Mouse (Mus musculus): ENCODE measurements at regions not wholly inside any gene's neighbourhood (a gene's known extent, or its start where the extent isn't known, plus 50 kb on each side); places are given as distances from the start of the nearest gene placed in this dataset.

DNA sequence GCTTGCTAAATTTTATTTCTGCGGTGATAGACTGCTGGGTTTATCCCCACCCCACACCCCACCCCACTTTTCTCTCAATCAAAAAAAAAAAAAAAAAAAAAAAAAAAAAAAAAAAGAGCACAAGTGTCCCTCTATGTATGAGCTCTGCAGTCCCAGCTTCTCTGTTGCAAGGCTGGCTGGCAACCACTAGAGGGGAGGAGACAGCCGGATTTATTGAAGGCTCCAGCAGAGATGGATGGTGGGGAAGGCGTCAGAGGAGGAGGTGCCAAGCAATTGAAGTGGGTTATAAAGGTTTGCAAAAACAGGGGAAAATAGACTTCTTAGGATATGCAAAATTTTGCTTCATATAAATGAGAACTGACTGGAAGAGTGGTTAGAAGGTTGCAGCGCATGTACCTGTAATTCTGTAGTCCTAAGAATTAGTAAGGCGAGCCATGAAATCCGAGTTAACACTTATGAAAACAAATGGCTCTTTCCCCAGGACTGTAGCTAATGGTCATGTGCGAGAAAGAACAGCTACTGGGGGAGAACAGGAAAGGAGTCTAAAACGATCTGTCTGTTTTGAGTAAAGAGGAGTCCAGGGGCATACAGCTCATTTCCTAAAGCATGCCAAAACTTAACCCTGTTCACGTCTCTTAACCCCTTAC lies 885.1 kb upstream of the Pou3f3 start:
- Histone ChIP-seq H3K4me1 (ENCODE audit: control insufficient read depth, insufficient read depth, low read length) (no peaks in the 10 kb centered on the region), H3K27ac (ENCODE audit: insufficient read depth, low read length) (no peak overlapping the region), H3K4me3 (ENCODE audit: insufficient read depth, low read length) (no peak overlapping the region)
- TF ChIP-seq POLR2A (IDR thresholded peaks at IDR 0.05; ENCODE audit: low read depth, low read length) (no peak), CTCF (IDR thresholded peaks at IDR 0.05; ENCODE audit: borderline replicate concordance, insufficient read depth, low read length) (peak; percentile 45; the same call in 1 of the 2 replicates)

DNA sequence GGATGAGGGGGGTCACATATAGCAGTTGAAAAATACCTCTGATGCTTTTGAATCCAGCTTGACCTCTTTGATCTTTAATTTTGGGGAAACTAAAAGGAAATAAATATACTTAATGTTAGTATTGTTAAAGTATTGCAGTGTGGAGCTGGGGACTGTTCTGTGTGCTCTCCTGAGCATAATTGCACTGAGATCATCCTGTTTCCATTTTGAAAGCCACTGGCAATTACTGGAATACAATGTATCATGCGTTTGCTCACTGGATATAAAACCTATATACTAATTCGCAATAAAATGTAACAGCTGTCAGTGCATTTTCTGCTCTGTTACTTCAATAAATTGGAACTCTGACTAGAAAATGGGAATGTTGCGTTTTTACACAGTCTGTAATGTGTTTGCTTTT lies 884.4 kb upstream of the Pou3f3 start:
- Histone ChIP-seq H3K27ac (ENCODE audit: insufficient read depth, low read length) (no peak overlapping the region), H3K4me3 (ENCODE audit: insufficient read depth, low read length) (no peak overlapping the region), H3K4me1 (ENCODE audit: control insufficient read depth, insufficient read depth, low read length) (no peaks in the 10 kb centered on the region)
- TF ChIP-seq CTCF (IDR thresholded peaks at IDR 0.05; ENCODE audit: borderline replicate concordance, insufficient read depth, low read length) (no peak), POLR2A (IDR thresholded peaks at IDR 0.05; ENCODE audit: low read depth, low read length) (no peak)

DNA sequence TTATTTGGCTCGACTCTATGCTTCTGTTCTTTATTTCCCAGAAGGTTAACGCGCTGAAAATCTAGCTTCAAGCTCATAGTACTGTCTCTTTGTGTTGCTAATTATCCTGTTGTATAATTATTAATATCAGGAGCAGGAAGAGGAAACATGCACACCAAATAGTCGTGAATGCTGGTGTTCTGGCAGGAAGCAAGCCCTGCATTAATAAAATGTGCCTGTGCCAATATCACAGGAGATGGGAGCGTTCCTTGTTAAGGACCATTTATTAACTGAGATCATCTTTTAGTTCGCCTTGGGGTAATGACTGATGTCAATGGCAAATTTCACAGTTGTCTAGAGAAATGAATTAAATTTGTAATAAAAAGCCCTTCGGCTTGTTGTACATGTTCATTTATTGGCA lies 883.5 kb upstream of the Pou3f3 start:
- H3K4me1 ChIP-seq (ENCODE audit: control insufficient read depth, insufficient read depth, low read length): no peaks in the 10 kb centered on the region
- H3K4me3 ChIP-seq (ENCODE audit: insufficient read depth, low read length): no peak overlapping the region
- no peak overlapping the region for H3K27ac ChIP-seq (ENCODE audit: insufficient read depth, low read length)
- no peak for TF ChIP-seq POLR2A (IDR thresholded peaks at IDR 0.05; ENCODE audit: low read depth, low read length)
- no peak for TF ChIP-seq CTCF (IDR thresholded peaks at IDR 0.05; ENCODE audit: borderline replicate concordance, insufficient read depth, low read length)

DNA sequence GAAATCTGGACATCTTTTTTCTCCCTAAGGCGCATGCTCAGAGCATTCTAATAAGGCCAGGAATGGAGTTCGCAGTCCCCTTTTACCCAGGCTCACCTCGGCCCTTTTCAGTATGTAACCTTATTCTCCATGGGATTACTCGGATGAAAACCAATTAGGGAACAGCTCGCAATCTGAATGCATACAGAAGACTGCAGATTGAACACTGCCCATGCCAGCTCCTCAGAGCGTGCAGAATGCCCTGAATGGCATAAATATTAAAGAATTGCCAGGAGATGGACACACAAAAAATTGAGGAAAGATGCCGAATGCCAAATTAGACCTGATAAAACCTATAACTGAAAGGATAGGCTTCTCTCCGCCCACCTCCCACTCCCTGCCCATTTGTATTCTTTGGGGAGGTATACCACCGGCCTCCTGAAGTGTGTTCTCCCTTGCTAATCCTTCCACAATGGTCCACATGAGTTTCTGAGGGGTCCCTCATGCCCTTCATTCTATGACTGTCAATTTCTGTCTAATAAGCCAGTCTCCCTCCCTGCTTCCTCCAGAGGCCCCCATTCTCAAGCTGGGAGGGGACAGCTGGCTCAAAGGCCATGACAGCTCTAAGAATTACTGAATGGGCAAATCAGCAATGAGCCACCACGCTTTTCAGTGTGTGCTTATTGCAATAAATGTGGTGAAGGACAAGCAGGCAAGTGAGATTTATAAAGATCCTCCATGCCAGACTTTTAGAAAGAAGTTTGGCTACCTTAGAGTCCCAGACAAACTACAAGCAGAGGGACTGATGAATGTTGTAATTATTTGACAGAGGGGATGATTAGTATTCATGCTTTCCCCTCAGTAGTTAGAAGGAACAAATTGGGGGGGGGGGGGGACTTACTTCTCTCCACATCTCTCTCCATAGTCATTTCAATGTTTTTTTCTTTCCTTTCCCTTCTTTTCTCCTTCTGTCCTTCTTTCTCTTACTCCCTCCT lies 881.2 kb upstream of the Pou3f3 start:
- TF ChIP-seq CTCF (IDR thresholded peaks at IDR 0.05; ENCODE audit: borderline replicate concordance, insufficient read depth, low read length) (no peak), POLR2A (IDR thresholded peaks at IDR 0.05; ENCODE audit: low read depth, low read length) (no peak)
- no peaks in the 10 kb centered on the region for H3K4me1 ChIP-seq (ENCODE audit: control insufficient read depth, insufficient read depth, low read length)
- H3K4me3 ChIP-seq (ENCODE audit: insufficient read depth, low read length): no peak overlapping the region
- H3K27ac ChIP-seq (ENCODE audit: insufficient read depth, low read length): no peak overlapping the region

DNA sequence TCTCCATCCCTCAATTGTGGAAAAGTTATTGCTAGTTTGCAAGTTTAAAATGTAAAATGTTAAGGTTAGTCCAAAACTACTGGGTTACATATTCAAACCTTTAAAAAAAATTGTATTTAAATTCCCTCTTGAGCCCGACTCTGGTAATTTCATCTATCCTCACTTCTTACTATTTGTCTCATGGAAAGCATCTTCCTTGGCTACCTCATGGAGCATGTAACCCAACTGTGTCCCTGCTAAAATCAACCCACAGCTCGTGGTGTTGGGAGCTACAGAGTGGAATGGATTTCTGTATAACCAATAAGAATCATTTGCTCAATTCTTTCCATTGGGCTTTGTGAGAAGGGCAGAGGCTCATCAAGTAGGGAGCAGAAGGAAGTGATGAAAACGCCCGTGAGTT lies 880.5 kb upstream of the Pou3f3 start:
- no peak for TF ChIP-seq CTCF (IDR thresholded peaks at IDR 0.05; ENCODE audit: borderline replicate concordance, insufficient read depth, low read length)
- TF ChIP-seq POLR2A (IDR thresholded peaks at IDR 0.05; ENCODE audit: low read depth, low read length): no peak
- no peaks in the 10 kb centered on the region for H3K4me1 ChIP-seq (ENCODE audit: control insufficient read depth, insufficient read depth, low read length)
- H3K27ac ChIP-seq (ENCODE audit: insufficient read depth, low read length): no peak overlapping the region
- no peak overlapping the region for H3K4me3 ChIP-seq (ENCODE audit: insufficient read depth, low read length)

DNA sequence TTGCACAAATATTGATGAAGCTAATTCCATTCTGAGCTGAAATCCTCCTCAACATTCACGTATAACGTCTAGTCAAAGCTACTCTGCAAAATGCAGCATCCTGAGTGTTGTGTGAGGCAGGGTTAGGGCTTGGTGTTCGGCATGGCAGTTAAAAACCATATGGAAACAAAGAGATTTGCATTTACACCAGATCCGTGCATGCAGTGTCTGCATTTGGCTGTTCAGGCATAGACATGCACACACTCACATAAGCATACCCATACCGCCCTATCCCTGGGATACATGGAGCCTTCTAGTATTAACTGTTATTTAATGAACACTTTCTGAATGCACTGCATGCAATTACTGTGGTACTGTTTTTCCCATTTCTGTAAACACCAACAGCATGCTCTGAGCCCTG lies 872.8 kb upstream of the Pou3f3 start:
- H3K4me1 ChIP-seq (ENCODE audit: control insufficient read depth, insufficient read depth, low read length): no peaks in the 10 kb centered on the region; the same call in 1 of the 2 replicates
- H3K4me3 ChIP-seq (ENCODE audit: insufficient read depth, low read length): no peak overlapping the region
- no peak for TF ChIP-seq POLR2A (IDR thresholded peaks at IDR 0.05; ENCODE audit: low read depth, low read length)
- TF ChIP-seq CTCF (IDR thresholded peaks at IDR 0.05; ENCODE audit: borderline replicate concordance, insufficient read depth, low read length): no peak
- no peak overlapping the region for H3K27ac ChIP-seq (ENCODE audit: insufficient read depth, low read length)

DNA sequence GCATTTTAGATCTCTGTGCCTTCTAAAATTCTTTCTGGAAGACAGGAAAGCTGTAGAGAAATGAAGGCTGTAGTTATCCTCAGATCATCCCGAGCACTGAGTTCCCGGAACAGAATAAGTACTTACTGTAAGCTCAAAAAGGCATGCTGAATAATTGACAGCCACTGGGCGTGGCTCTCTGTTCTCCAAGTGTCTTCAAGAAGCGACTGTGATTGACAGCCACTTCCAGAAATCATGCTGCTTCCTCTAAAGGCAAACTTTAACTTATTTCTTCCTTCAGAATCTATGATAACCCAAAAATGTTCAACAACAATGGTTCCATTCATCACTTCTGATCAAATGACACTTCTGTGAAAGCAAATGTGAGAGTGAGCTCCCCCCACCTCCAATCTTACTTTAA lies 870.3 kb upstream of the Pou3f3 start:
- Histone ChIP-seq H3K4me3 (ENCODE audit: insufficient read depth, low read length) (no peak overlapping the region), H3K27ac (ENCODE audit: insufficient read depth, low read length) (no peak overlapping the region), H3K4me1 (ENCODE audit: control insufficient read depth, insufficient read depth, low read length) (no peaks in the 10 kb centered on the region; the same call in 1 of the 2 replicates)
- TF ChIP-seq POLR2A (IDR thresholded peaks at IDR 0.05; ENCODE audit: low read depth, low read length) (no peak), CTCF (IDR thresholded peaks at IDR 0.05; ENCODE audit: borderline replicate concordance, insufficient read depth, low read length) (no peak)

DNA sequence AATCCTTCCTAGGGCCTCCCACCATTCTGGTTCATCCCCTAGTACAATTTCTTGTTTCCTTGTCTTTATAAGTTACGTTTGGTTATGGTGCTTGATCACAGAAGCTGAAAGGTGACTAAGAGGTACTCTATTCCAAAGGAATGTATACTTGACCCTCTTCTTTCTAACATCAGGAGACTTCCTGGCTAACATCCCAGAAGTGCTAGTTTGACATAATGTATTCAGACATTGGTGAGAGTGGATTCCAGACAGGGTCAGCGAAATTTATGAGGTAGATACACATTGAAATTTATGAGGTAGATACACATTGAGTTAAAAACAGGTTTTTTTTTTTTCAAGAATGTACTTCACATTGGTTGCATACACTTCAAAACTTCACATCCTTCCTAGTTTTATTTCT lies 863.9 kb upstream of the Pou3f3 start:
- H3K4me3 ChIP-seq (ENCODE audit: insufficient read depth, low read length): no peak overlapping the region
- H3K4me1 ChIP-seq (ENCODE audit: control insufficient read depth, insufficient read depth, low read length): peaks cover 3% of the 10 kb centered on the region; the same call in 1 of the 2 replicates
- no peak for TF ChIP-seq POLR2A (IDR thresholded peaks at IDR 0.05; ENCODE audit: low read depth, low read length)
- TF ChIP-seq CTCF (IDR thresholded peaks at IDR 0.05; ENCODE audit: borderline replicate concordance, insufficient read depth, low read length): no peak
- H3K27ac ChIP-seq (ENCODE audit: insufficient read depth, low read length): peak overlapping the region; percentile 35

Measured in embryonic fibroblast, embryonic 13.5 days (primary cell).